ENCODE assay signal across 16 mouse cellular contexts in genomic region chr9:50479476-50479875, GRCm38 (mm10). TPM values are rescaled to one million over a fixed set of nuclear protein-coding genes. Genes with fewer than 3 reads are reported as not detected.
DNase-seq lines count a peak whose midpoint lies in the region; ATAC-seq and TF ChIP-seq lines count a peak whose summit lies in the region.
"Had no signal": no experiment of that assay in that cellular context is flagged by ENCODE, and none has a peak within 500 bp of the region (broad histone marks: within the 10 kb centered on the region; RNA-seq: fewer than 3 reads in every experiment).

No protein-coding gene starts in this region.

- H3K4me3 ChIP-seq in gastrocnemius, adult 2 months, result no peak overlapping the region
- no peak overlapping the region for H3K4me3 ChIP-seq in liver, embryonic 11.5 days (ENCODE audit: low read depth, low read length)
- H3K4me3 ChIP-seq: hindbrain, embryonic 10.5 days; midbrain, embryonic 15.5 days; stomach, embryonic 15.5 days had no signal

- no peak for ATAC-seq in liver, embryonic 11.5 days (replicated peaks; ENCODE audit: low FRiP score)
- ATAC-seq in megakaryocyte progenitor cell, adult 5-6 weeks (replicated peaks; ENCODE audit: poor library complexity), result peak; percentile 63
- no peak for ATAC-seq in inflammation-experienced regulatory T-cells, adult 6 months
- ATAC-seq: midbrain, embryonic 15.5 days had no signal

- no peak for DNase-seq in gastrocnemius, adult 2 months
- DNase-seq in gastrocnemius, postnatal 36 days, result no peak
- no peak for DNase-seq in liver, embryonic 11.5 days (ENCODE audit: low spot score)
- no peak for DNase-seq in liver
- peak; percentile 26 for DNase-seq in hindlimb bud, embryonic 11.5 days (ENCODE audit: extremely low spot score, low read depth, low spot score)
- DNase-seq in left cerebral cortex, postnatal 25 days (ENCODE audit: low spot score in 2 of 2), result no peak
- DNase-seq: cerebellum, adult 11 months; cerebellum, postnatal 14 days; kidney, adult 9 months; left cerebral cortex, postnatal 4 days had no signal

- intact Hi-C loops in gastrocnemius, adult 2 months (cut with DNase I), result no loop called here
- intact Hi-C loops in gastrocnemius, postnatal 36 days (cut with DNase I), result no loop called here
- intact Hi-C loops in left cerebral cortex, postnatal 25 days (cut with DNase I), result no loop called here

- no peaks in the 10 kb centered on the region for H3K36me3 ChIP-seq in liver, embryonic 11.5 days (ENCODE audit: control insufficient read depth, insufficient read depth, low read length)
- H3K36me3 ChIP-seq: hindbrain, embryonic 10.5 days; midbrain, embryonic 15.5 days; stomach, embryonic 15.5 days had no signal

- H3K4me2 ChIP-seq in liver, embryonic 11.5 days, result peak overlapping the region; percentile 38
- H3K4me2 ChIP-seq: midbrain, embryonic 15.5 days; stomach, embryonic 15.5 days had no signal

- no peak for TF ChIP-seq CTCF in gastrocnemius, adult 2 months (IDR thresholded peaks at IDR 0.05)

- no peaks in the 10 kb centered on the region for H3K27me3 ChIP-seq in liver, embryonic 11.5 days (replicated peaks; ENCODE audit: control insufficient read depth, insufficient read depth, low read length)
- H3K27me3 ChIP-seq: stomach, embryonic 15.5 days had no signal

- no peaks in the 10 kb centered on the region for H3K9me3 ChIP-seq in liver, embryonic 11.5 days (ENCODE audit: control insufficient read depth, low read length)
- H3K9me3 ChIP-seq: hindbrain, embryonic 10.5 days; midbrain, embryonic 15.5 days; stomach, embryonic 15.5 days had no signal

- 31% methylated on average over 8 of the region's 8 CpGs for WGBS in liver, embryonic 11.5 days

- H3K27ac ChIP-seq in gastrocnemius, adult 2 months, result peak overlapping the region; percentile 8; the same call in 1 of the 2 replicates
- no peak overlapping the region for H3K27ac ChIP-seq in liver, embryonic 11.5 days (ENCODE audit: low read depth, low read length)
- H3K27ac ChIP-seq: hindbrain, embryonic 10.5 days; midbrain, embryonic 15.5 days; stomach, embryonic 15.5 days had no signal

- no peaks in the 10 kb centered on the region; the same call in 1 of the 2 replicates for H3K4me1 ChIP-seq in liver, embryonic 11.5 days (replicated peaks; ENCODE audit: control insufficient read depth, insufficient read depth, low read length)
- H3K4me1 ChIP-seq: midbrain, embryonic 15.5 days had no signal

- H3K9ac ChIP-seq in liver, embryonic 11.5 days (ENCODE audit: low read depth, low read length), result no peak overlapping the region
- H3K9ac ChIP-seq: midbrain, embryonic 15.5 days; stomach, embryonic 15.5 days had no signal

RNA-seq across cellular contexts. Expression of gene Plet1, which starts 14.8 kb away (rescaled TPM):
- under 1 TPM in 1 of 2 experiments, not detected in 1; 0.36 TPM for total RNA-seq in gastrocnemius, adult 2 months (2021)
- not detected for total RNA-seq in gastrocnemius, postnatal 36 days (2021)
- polyA plus RNA-seq in liver, embryonic 11.5 days (2014; fragmentation: Nextera tagmentation; extraction: Ambion mirVana), result 0.53 and 0.55 TPM in 2 replicates
- 0.35 TPM in 1 of 2 replicates, not detected in the other for total RNA-seq in megakaryocyte progenitor cell, adult 5-6 weeks (2015)
- 0.51 and 0.54 TPM in 2 replicates for total RNA-seq in megakaryocyte progenitor cell, adult 5-6 weeks (2017)
- polyA plus RNA-seq in inflammation-experienced regulatory T-cells, adult 6 months (2017; shearing (Covaris generic)), result not detected
- total RNA-seq in left cerebral cortex, postnatal 25 days (2021), result under 1 TPM in 1 of 2 experiments, not detected in 1; 0.21 TPM
- total RNA-seq: left cerebral cortex, postnatal 4 days had no signal
- polyA plus RNA-seq: forebrain, embryonic 11.5 days had no signal

RNA-seq across cellular contexts. Expression of gene Pts, which starts 49.0 kb away (rescaled TPM):
- total RNA-seq in gastrocnemius, adult 2 months (2021), result 10 to 100 TPM; 10.4 to 11.9 TPM
- total RNA-seq in gastrocnemius, postnatal 36 days (2021), result 10 to 100 TPM in 1 of 2 experiments, 1 to 10 TPM in 1; 9.5 to 10.0 TPM
- polyA plus RNA-seq in liver, embryonic 11.5 days (2014; fragmentation: Nextera tagmentation; extraction: Ambion mirVana), result 69.4 and 70.1 TPM in 2 replicates
- 107 and 121 TPM in 2 replicates for total RNA-seq in megakaryocyte progenitor cell, adult 5-6 weeks (2015)
- 54.6 and 63.6 TPM in 2 replicates for total RNA-seq in megakaryocyte progenitor cell, adult 5-6 weeks (2017)
- 100 to 1,000 TPM in 2 of 3 experiments, 10 to 100 TPM in 1; 89.4 to 111 (median 104) TPM for polyA plus RNA-seq in inflammation-experienced regulatory T-cells, adult 6 months (2017; shearing (Covaris generic))
- 10 to 100 TPM; 27.6 to 29.8 TPM for total RNA-seq in left cerebral cortex, postnatal 25 days (2021)
